Mouse (Mus musculus) c-Kit-positive CD71-positive TER-119-positive erythroid progenitor cells, embryonic 14.5 days (primary cell): ENCODE results near the gene Cdh1.
A peak's percentile ranks its signal among the peaks of the same experiment; 100 is the strongest.
"Not testable (repeated sequence)": the region's sequence is repeated elsewhere in the genome, so short reads cannot be mapped to it uniquely, and the experiment has no call there.

Experiments used
- DNase-seq: peaks from one replicate; pipeline ENCODE4 v3.0.0-alpha.2; 2013; ENCODE audit warnings: low spot score

Cdh1 gene

GRCm38 (mm10) chr8:106603131-106603819 is at the start of gene Cdh1:
TSS of gene Cdh1 (plus strand) at chr8:106603351.
- DNase-seq, result no peak

DNA sequence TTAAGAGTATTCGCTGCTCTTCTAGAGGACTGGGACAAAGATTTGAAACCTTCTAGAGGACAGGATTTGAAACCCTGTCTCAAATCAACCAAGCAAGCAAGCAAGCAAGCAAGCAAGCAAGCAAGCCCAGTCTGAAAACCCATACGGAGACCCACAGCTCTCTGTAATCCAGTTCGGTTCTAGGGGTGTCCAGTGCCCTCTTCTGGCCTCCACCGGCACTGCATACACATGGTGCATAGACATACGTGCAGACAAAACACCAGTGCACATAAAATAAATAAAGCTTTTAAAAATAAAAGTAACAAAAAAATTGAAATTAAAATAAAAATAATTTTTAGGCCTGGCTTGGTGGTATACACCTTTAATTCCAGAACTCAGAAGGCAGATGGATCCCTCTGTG is 49.1 kb upstream of the Cdh1 start:
- DNase-seq, result no peak

GRCm38 (mm10) chr8:106556068-106556645 is 47.0 kb upstream of the Cdh1 start:
- DNase-seq, result no peak

DNA sequence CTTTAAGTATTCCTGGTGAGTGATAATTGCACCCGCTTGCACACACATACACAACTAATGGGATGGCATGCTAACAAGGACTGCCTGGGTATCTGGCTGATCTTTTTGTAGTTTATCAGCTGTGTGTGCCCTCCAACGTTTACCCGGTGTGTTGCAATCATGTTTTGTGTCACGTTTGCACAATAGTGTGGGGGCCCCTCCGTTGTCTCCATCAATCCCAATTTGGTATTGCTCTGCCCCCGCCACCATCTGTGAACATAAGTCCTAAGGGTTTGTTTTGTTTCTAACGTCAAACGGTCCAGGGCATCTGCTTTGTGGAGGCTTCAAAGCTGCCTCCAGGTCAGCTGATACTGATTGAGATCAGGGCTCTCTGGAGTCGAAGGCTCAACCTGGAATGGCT is 43.3 kb upstream of the Cdh1 start:
- DNase-seq, result no peak

GRCm38 (mm10) chr8:106561097-106561865 is 41.9 kb upstream of the Cdh1 start:
- DNase-seq, result peak; percentile 22

GRCm38 (mm10) chr8:106563691-106564182 is 39.4 kb upstream of the Cdh1 start:
- no peak for DNase-seq

DNA sequence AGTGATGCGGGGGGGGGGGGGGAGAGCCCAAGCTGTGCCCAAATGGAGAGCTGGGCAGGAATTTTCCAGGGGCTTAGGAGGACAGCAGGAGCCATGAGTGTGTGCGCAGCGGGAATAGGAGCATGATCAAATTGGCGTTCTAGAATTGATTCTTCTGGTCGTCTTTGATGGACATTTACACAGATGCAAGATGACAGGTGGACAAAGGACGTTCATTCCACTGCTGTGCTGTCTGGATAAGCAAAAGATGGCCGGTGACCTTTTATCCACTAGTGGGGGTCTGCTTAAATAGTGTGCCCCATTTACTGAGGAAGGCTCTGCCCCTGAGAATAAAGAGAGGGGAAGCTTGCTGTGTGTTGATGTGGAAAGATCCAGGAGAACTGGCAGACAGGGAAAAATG is 34.1 kb upstream of the Cdh1 start:
- DNase-seq, result no peak

- no peak for DNase-seq
Measured at GRCm38 (mm10) chr8:106570386-106570785, 32.8 kb upstream of the Cdh1 start.

GRCm38 (mm10) chr8:106571551-106572172 is 31.5 kb upstream of the Cdh1 start:
- DNase-seq, result no peak

GRCm38 (mm10) chr8:106572175-106572574 is 31.0 kb upstream of the Cdh1 start:
- DNase-seq, result not testable (repeated sequence)

DNA sequence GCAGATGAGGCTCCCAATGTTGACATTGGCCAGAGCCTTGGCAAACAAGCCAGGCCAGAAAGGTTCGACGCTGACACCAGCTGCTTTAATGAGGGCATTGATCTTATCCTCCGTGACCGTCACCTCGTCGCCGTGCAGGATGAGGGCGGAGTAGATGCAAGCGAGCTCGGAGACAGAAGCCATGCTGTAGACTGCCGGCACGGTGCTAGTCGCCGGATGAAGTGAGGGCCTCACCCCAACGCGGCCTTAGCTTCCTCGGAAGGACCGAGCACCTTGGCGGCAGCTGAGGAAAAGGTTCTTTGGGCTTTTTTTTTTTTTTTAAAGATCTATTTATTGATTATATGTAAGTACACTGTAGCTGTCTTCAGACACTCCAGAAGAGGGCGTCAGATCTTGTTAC is 30.0 kb upstream of the Cdh1 start, which contains the start of gene Gm10073:
Gm10073 (minus strand) TSS at position 294 of the 400 bp plus-strand sequence.
- not testable (repeated sequence) for DNase-seq

GRCm38 (mm10) chr8:106574283-106574682 is 28.9 kb upstream of the Cdh1 start:
- DNase-seq, result no peak

GRCm38 (mm10) chr8:106576849-106577555 is 26.1 kb upstream of the Cdh1 start:
- no peak for DNase-seq

GRCm38 (mm10) chr8:106579510-106579909 is 23.6 kb upstream of the Cdh1 start:
- no peak for DNase-seq

GRCm38 (mm10) chr8:106581344-106582088 is 21.6 kb upstream of the Cdh1 start:
- DNase-seq, result no peak

DNA sequence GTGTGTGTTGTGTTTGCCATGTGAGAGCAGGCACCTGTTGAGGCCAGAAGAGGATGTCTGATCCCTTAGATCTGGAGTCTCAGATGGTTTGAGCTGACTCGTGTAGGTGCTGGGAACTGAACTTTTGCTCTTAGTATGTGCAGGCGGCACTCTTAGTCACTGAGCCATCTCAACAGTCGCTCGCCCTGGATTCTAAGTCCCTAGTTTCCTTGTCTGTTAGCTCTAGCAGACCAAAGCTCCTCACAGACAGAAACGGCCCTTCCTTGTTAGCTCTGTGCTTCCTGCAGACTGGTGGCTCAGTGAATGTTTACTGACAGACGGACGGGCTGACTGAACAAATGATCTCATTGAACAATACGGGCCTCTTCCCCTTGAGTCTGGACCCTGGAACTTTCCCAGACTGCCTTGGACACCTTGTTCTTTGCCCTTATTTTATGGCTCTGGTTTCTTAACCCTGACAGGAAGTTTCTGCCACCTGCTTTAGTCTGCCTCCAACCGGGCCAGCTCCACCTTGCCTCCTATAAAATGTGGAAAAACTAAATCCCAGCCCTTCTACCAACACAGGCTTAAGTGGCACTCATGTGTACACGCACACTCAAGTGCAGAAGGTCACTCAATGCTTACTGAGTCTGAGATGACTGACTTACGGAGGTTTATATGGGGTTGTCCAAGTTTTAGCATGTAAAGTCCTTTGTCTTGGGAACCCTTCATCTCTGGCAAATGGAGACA is 18.0 kb upstream of the Cdh1 start:
- DNase-seq, result no peak

DNA sequence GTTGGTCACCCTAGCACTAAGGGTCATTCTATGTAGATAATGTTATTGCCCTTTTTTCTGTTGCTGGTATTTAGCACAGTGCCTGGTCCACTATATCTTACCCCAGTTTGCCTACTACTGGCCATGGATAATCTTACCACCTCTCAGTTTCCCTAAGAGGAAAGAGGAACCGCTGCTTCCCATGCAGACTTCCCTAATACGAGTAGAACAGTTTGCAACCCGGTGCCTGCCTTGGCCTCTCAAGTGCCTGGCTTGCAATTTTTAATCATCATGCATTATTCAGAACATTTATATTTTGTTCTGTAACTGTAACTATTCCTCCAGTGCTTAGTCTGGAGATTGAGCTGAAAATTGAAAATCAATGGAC is 17.5 kb upstream of the Cdh1 start:
- DNase-seq, result no peak

DNA sequence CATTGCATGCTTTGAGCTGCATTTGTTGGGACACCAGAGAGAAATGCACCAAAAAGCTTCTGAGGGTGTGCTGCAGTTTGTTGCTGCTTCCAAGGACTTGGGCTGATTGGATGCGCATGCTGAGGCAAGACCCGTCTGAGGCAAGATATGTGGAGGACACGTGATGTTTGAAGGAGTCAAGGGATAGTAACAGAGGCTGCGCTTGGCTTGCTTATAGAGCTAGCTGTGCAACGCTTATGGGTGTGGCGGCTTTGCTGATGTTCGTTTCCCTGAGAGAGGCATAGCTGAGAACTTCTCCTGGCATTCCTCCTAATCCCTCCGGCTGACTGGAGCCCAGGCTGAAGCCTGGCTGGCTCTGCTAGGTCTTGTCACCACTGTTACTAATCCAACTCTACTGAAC is 16.3 kb upstream of the Cdh1 start:
- no peak for DNase-seq

- no peak for DNase-seq
Measured at GRCm38 (mm10) chr8:106588443-106589431, 14.4 kb upstream of the Cdh1 start.
